36 mouse cellular contexts compared by ENCODE assay signal in genomic region chr11:62045964-62046363, GRCm38 (mm10).
"Had no signal": no experiment of that assay in that cellular context is flagged by ENCODE, and none has a peak within 500 bp of the region (broad histone marks: within the 10 kb centered on the region; RNA-seq: fewer than 3 reads in every experiment).

No protein-coding gene starts in this region.

- H3K9ac ChIP-seq: heart, embryonic 12.5 days; heart, embryonic 13.5 days; heart, embryonic 15.5 days; hindbrain, embryonic 12.5 days; hindbrain, embryonic 13.5 days; hindbrain, embryonic 14.5 days; hindbrain, embryonic 15.5 days; intestine, embryonic 15.5 days; kidney, embryonic 15.5 days had no signal

- H3K27ac ChIP-seq: heart, embryonic 10.5 days; heart, embryonic 13.5 days; heart, embryonic 15.5 days; hindbrain, embryonic 10.5 days; hindbrain, embryonic 12.5 days; hindbrain, embryonic 13.5 days; hindbrain, embryonic 14.5 days; hindbrain, embryonic 15.5 days; hindbrain, postnatal 0 days; intestine, embryonic 15.5 days; kidney, embryonic 15.5 days; kidney, postnatal 0 days; layer of hippocampus, adult 2 months; left cerebral cortex, adult 2 months had no signal

- H3K27me3 ChIP-seq: heart, embryonic 12.5 days; heart, embryonic 13.5 days; heart, embryonic 15.5 days; hindbrain, embryonic 12.5 days; hindbrain, embryonic 13.5 days; hindbrain, embryonic 15.5 days; intestine, embryonic 15.5 days had no signal

- H3K36me3 ChIP-seq: heart, embryonic 10.5 days; heart, embryonic 12.5 days; heart, embryonic 13.5 days; heart, embryonic 15.5 days; hindbrain, embryonic 10.5 days; hindbrain, embryonic 12.5 days; hindbrain, embryonic 13.5 days; hindbrain, embryonic 15.5 days; intestine, embryonic 15.5 days; kidney, embryonic 15.5 days had no signal

- DNase-seq: heart, postnatal 10 days; heart, postnatal 14 days; heart, postnatal 36 days; heart, postnatal 4 days; kidney, adult 11 months; kidney, adult 18-20 months; kidney, adult 2 months; kidney, adult 8-10 months; kidney, adult 9 months; kidney, postnatal 10 days; kidney, postnatal 14 days; kidney, postnatal 25 days; kidney, postnatal 36 days; kidney, postnatal 4 days; layer of hippocampus, adult 9-11 months; layer of hippocampus, postnatal 36 days had no signal

- ATAC-seq: hindbrain, embryonic 16.5 days; hindbrain, postnatal 0 days; inflammation-experienced regulatory T-cells, adult 6 months; intestine, embryonic 15.5 days; intestine, embryonic 16.5 days; intestine, postnatal 0 days had no signal

- H3K9me3 ChIP-seq: heart, embryonic 10.5 days; heart, embryonic 12.5 days; heart, embryonic 13.5 days; heart, embryonic 15.5 days; hindbrain, embryonic 10.5 days; hindbrain, embryonic 12.5 days; hindbrain, embryonic 13.5 days; hindbrain, embryonic 15.5 days; intestine, embryonic 15.5 days; kidney, embryonic 15.5 days had no signal

- H3K4me2 ChIP-seq: heart, embryonic 11.5 days; heart, embryonic 12.5 days; heart, embryonic 13.5 days; heart, embryonic 15.5 days; hindbrain, embryonic 12.5 days; hindbrain, embryonic 13.5 days; hindbrain, embryonic 14.5 days; hindbrain, embryonic 15.5 days; intestine, embryonic 15.5 days; kidney, embryonic 15.5 days had no signal

- H3K4me3 ChIP-seq: heart, embryonic 10.5 days; heart, embryonic 12.5 days; heart, embryonic 13.5 days; heart, embryonic 15.5 days; hindbrain, embryonic 10.5 days; hindbrain, embryonic 12.5 days; hindbrain, embryonic 13.5 days; hindbrain, embryonic 15.5 days; intestine, embryonic 15.5 days; kidney, embryonic 15.5 days; layer of hippocampus, adult 2 months; left cerebral cortex, adult 2 months had no signal

- H3K4me1 ChIP-seq: heart, embryonic 15.5 days; hindbrain, embryonic 12.5 days; hindbrain, embryonic 13.5 days; hindbrain, embryonic 15.5 days had no signal
